Mouse (Mus musculus) embryo, embryonic 11 days (tissue): ENCODE results near the gene Vmn2r66.

Source experiments
- DNase-seq: peaks from one replicate; pipeline ENCODE4 v3.0.0-alpha.2; 2015

Vmn2r66 gene

GRCm38 (mm10) chr7:85012168-85012567, at the start of gene Vmn2r66:
Vmn2r66 (minus strand) TSS chr7:85012268.
- no peak for DNase-seq

GRCm38 (mm10) chr7:84996694-84997093, 15.4 kb downstream of the Vmn2r66 start:
- no peak for DNase-seq

- no peak for DNase-seq
These were observed 48.1 kb downstream of the Vmn2r66 start, which contains the start of gene Vmn2r65 for GRCm38 (mm10) chr7:84964015-84964414. Vmn2r65 (minus strand) TSS chr7:84964115.
